Mouse (Mus musculus) E14TG2a.4 (cell line): ENCODE measurements around the gene Scrt2.

Source experiments
- H3K27me3 ChIP-seq: 2 replicates; pipeline ENCODE4 v1.6.1; 2014; ENCODE audit warnings: low read length, control low read depth; ENCODE audit not compliant: insufficient read depth
- H3K36me3 ChIP-seq: 2 replicates; pipeline ENCODE4 v1.6.1; 2014; ENCODE audit warnings: low read length, control low read depth; ENCODE audit not compliant: insufficient read depth
- H3K4me1 ChIP-seq: replicated peaks from 2 replicates; pipeline ENCODE4 v1.6.1; 2014; ENCODE audit warnings: low read depth, low read length, control low read depth
- H3K4me3 ChIP-seq: replicated peaks from 2 replicates; pipeline ENCODE4 v1.5.1; 2014; ENCODE audit warnings: mild to moderate bottlenecking, low read length
- H3K9me3 ChIP-seq: 2 replicates; pipeline ENCODE4 v1.6.1; 2014; ENCODE audit warnings: low read length, control low read depth
- CTCF ChIP-seq: conservative IDR thresholded peaks from 2 replicates; pipeline ENCODE4 v1.5.1; 2014; ENCODE audit warnings: low read length
- NANOG ChIP-seq: IDR thresholded peaks from 2 replicates; pipeline ENCODE4 v1.6.1; 2014; ENCODE audit warnings: borderline replicate concordance, low read length, mixed read lengths
- POU5F1 ChIP-seq: IDR thresholded peaks from 2 replicates; pipeline ENCODE4 v1.6.1; 2014; ENCODE audit warnings: low read length, borderline replicate concordance

The Scrt2 gene

GRCm38 (mm10) chr2:152096922-152097321 lies 15.6 kb downstream of the Scrt2 start:
- Histone ChIP-seq H3K4me1 (peaks cover 85% of the 10 kb centered on the region), H3K9me3 (no peaks in the 10 kb centered on the region), H3K36me3 (no peaks in the 10 kb centered on the region), H3K4me3 (0 out of 2 replicates have a peak overlapping the region, but pooled peaks have one; percentile 23), H3K27me3 (peaks cover 27% of the 10 kb centered on the region)
- TF ChIP-seq NANOG, result no peak
- no peak for TF ChIP-seq CTCF

DNA sequence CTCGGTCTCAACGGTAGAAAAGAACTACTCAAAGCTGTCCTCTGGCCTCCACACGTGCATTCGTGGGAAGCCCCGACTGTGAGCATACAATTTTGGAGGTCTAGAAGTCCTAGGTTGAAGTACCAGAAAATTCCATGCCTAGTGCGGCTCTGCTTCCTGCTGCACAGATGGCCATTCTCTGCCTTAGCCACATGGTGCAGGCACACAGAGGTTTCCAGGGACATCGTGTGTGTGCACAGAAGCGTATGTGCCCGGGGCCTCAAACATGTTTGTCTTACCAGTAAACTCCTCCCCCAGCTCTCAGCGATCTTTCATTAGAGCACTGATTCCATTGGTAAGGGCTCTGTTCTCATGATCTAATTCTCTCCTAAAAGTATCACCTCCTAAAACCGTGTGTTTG lies 16.6 kb downstream of the Scrt2 start:
- Histone ChIP-seq H3K4me1 (peaks cover 84% of the 10 kb centered on the region), H3K9me3 (no peaks in the 10 kb centered on the region), H3K27me3 (peaks cover 26% of the 10 kb centered on the region), H3K36me3 (no peaks in the 10 kb centered on the region), H3K4me3 (no peak overlapping the region; the same call in 1 of the 2 replicates)
- TF ChIP-seq POU5F1 (no peak), NANOG (no peak), CTCF (no peak)

GRCm38 (mm10) chr2:152099538-152099937 lies 18.2 kb downstream of the Scrt2 start:
- peaks cover 76% of the 10 kb centered on the region for H3K4me1 ChIP-seq
- H3K4me3 ChIP-seq, result no peak overlapping the region
- no peaks in the 10 kb centered on the region for H3K36me3 ChIP-seq
- no peaks in the 10 kb centered on the region for H3K9me3 ChIP-seq
- TF ChIP-seq CTCF (no peak), NANOG (no peak), POU5F1 (no peak)
- H3K27me3 ChIP-seq, result peaks cover 23% of the 10 kb centered on the region

- no peak for TF ChIP-seq POU5F1
- no peak for TF ChIP-seq NANOG
- TF ChIP-seq CTCF, result no peak
- no peaks in the 10 kb centered on the region for H3K9me3 ChIP-seq
- peaks cover 72% of the 10 kb centered on the region for H3K4me1 ChIP-seq
- H3K36me3 ChIP-seq, result 0 out of 2 replicates have a peak, but pooled peaks cover 4% of the 10 kb centered on the region
- peaks cover 28% of the 10 kb centered on the region for H3K27me3 ChIP-seq
- no peak overlapping the region; the same call in 1 of the 2 replicates for H3K4me3 ChIP-seq
Observed at GRCm38 (mm10) chr2:152101761-152102160, 20.4 kb downstream of the Scrt2 start.

- Histone ChIP-seq H3K9me3 (peaks cover under 1% of the 10 kb centered on the region), H3K4me3 (no peak overlapping the region), H3K27me3 (peaks cover 28% of the 10 kb centered on the region), H3K36me3 (peaks cover 9% of the 10 kb centered on the region), H3K4me1 (peaks cover 69% of the 10 kb centered on the region)
- TF ChIP-seq NANOG, result no peak
- TF ChIP-seq POU5F1, result no peak
- no peak for TF ChIP-seq CTCF
Observed at GRCm38 (mm10) chr2:152102369-152102768, 21.0 kb downstream of the Scrt2 start.

DNA sequence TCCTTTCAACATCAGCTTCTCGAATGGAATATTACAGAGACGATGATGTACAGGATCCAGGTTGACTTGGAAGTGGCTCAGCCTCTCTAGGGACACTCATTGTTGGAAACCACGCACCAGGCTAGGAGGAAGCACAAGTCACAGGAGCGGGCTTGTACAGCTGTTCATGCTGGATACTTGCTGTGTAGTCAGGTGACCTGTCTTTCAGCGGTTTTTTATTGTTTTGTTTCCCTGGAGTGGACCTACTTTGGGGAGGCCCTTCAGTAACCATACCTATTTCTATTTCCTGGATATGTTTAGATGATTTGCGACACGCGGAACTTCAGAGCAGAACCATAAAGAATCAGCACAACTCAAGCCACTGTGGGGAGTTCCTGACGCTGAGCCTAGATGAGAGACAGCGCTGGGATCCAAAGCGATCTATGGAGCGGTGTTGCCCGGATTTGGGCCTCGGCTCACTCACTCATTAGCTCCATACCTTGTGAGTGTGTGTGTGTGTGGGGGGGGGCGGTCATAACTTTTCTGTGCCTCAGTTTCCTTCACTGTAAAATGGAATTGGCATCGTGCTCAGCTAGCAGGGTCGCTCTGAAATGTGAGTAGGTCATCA lies 23.5 kb downstream of the Scrt2 start:
- Histone ChIP-seq H3K4me3 (peak overlapping the region; percentile 89), H3K36me3 (peaks cover 34% of the 10 kb centered on the region), H3K4me1 (peaks cover 57% of the 10 kb centered on the region), H3K27me3 (peaks cover 23% of the 10 kb centered on the region), H3K9me3 (peaks cover 7% of the 10 kb centered on the region)
- no peak for TF ChIP-seq POU5F1
- TF ChIP-seq NANOG, result no peak
- TF ChIP-seq CTCF, result no peak

GRCm38 (mm10) chr2:152105318-152106224 lies 24.2 kb downstream of the Scrt2 start, which contains the start of gene Srxn1:
Gene Srxn1 (plus strand): TSS chr2:152105516.
- Histone ChIP-seq H3K9me3 (peaks cover 7% of the 10 kb centered on the region), H3K4me1 (peaks cover 52% of the 10 kb centered on the region), H3K4me3 (peak within 1 kb of the TSS; percentile 89), H3K36me3 (peaks cover 41% of the 10 kb centered on the region), H3K27me3 (peaks cover 23% of the 10 kb centered on the region)
- no peak for TF ChIP-seq NANOG
- no peak for TF ChIP-seq CTCF
- TF ChIP-seq POU5F1, result no peak

- H3K27me3 ChIP-seq, result peaks cover 23% of the 10 kb centered on the region
- H3K9me3 ChIP-seq, result peaks cover 7% of the 10 kb centered on the region
- H3K4me1 ChIP-seq, result peaks cover 47% of the 10 kb centered on the region
- peaks cover 46% of the 10 kb centered on the region for H3K36me3 ChIP-seq
- peak overlapping the region; percentile 89 for H3K4me3 ChIP-seq
- no peak for TF ChIP-seq POU5F1
- no peak for TF ChIP-seq NANOG
- TF ChIP-seq CTCF, result no peak
Observed at GRCm38 (mm10) chr2:152106225-152106595, 24.9 kb downstream of the Scrt2 start.
